27 mouse cellular contexts compared by ENCODE assay signal in genomic region chr13:60536725-60537124, GRCm38 (mm10).
A peak's percentile ranks its signal among the peaks of the same experiment; 100 is the strongest.
DNase-seq lines count a peak whose midpoint lies in the region; ATAC-seq lines count a peak whose summit lies in the region.
"Had no signal": no experiment of that assay in that cellular context is flagged by ENCODE, and none has a peak within 500 bp of the region (broad histone marks: within the 10 kb centered on the region; RNA-seq: fewer than 3 reads in every experiment).

No protein-coding gene starts in this region.

- H3K36me3 ChIP-seq in kidney, embryonic 15.5 days = no peaks in the 10 kb centered on the region
- H3K36me3 ChIP-seq: embryonic facial prominence, embryonic 13.5 days; embryonic facial prominence, embryonic 15.5 days; forebrain, embryonic 10.5 days; forebrain, embryonic 12.5 days; G1E had no signal

- peaks cover 8% of the 10 kb centered on the region for H3K4me1 ChIP-seq in kidney, embryonic 15.5 days

- H3K4me3 ChIP-seq in kidney, embryonic 15.5 days (replicated peaks) = no peak overlapping the region
- H3K4me3 ChIP-seq: embryonic facial prominence, embryonic 13.5 days; embryonic facial prominence, embryonic 15.5 days; erythroblast, embryonic 14.5 days; forebrain, embryonic 10.5 days; forebrain, embryonic 12.5 days had no signal

- no peak overlapping the region for H3K4me2 ChIP-seq in kidney, embryonic 15.5 days
- H3K4me2 ChIP-seq: embryonic facial prominence, embryonic 13.5 days; embryonic facial prominence, embryonic 15.5 days; forebrain, embryonic 12.5 days had no signal

- no peak overlapping the region for H3K27ac ChIP-seq in kidney, embryonic 15.5 days
- H3K27ac ChIP-seq: embryonic facial prominence, embryonic 13.5 days; embryonic facial prominence, embryonic 15.5 days; forebrain, embryonic 10.5 days; forebrain, embryonic 12.5 days had no signal

- H3K27me3 ChIP-seq in kidney, embryonic 15.5 days = no peaks in the 10 kb centered on the region
- H3K27me3 ChIP-seq: CH12.LX; embryonic facial prominence, embryonic 13.5 days; embryonic facial prominence, embryonic 15.5 days; forebrain, embryonic 12.5 days had no signal

- WGBS in kidney, embryonic 15.5 days = 93% methylated on average over 5 of the region's 5 CpGs

- H3K9me3 ChIP-seq in kidney, embryonic 15.5 days (replicated peaks) = no peaks in the 10 kb centered on the region
- H3K9me3 ChIP-seq: embryonic facial prominence, embryonic 13.5 days; embryonic facial prominence, embryonic 15.5 days; forebrain, embryonic 10.5 days; forebrain, embryonic 12.5 days had no signal

- DNase-seq in adrenal gland, adult 2 months = peak; percentile 23
- no peak for DNase-seq in adrenal gland, postnatal 14 days
- peak; percentile 11 for DNase-seq in layer of hippocampus, adult 9-11 months
- DNase-seq in layer of hippocampus, postnatal 10 days (ENCODE audit: low spot score in 2 of 2) = no peak
- DNase-seq in ovary, adult 18-20 months (ENCODE audit: low spot score) = peak; percentile 39
- DNase-seq in ovary, postnatal 10 days (ENCODE audit: low spot score) = no peak
- DNase-seq: adrenal gland, postnatal 25 days; B cell, adult 2 months; cerebellum, adult 11 months; cerebellum, adult 18-20 months; cerebellum, adult 8-10 months; cerebellum, adult 9-11 months; cerebellum, postnatal 14 days; cerebellum, postnatal 36 days; embryo, embryonic 11 days had no signal

- no peak overlapping the region for H3K9ac ChIP-seq in kidney, embryonic 15.5 days
- H3K9ac ChIP-seq: embryonic facial prominence, embryonic 13.5 days; embryonic facial prominence, embryonic 15.5 days; forebrain, embryonic 12.5 days had no signal

- ATAC-seq in megakaryocyte-erythroid progenitor cell, adult 5-6 weeks (replicated peaks; ENCODE audit: low FRiP score, low TSS enrichment, poor library complexity, severe bottlenecking) = peak; percentile 74
- no peak for ATAC-seq in kidney, embryonic 15.5 days (replicated peaks; ENCODE audit: low FRiP score)
- ATAC-seq: CD4-positive, CD25-positive, alpha-beta regulatory T cell, adult 4 months; forebrain, embryonic 14.5 days; forebrain, embryonic 16.5 days had no signal

Comparison
In these comparisons a context has a peak if more than half of its experiments do, and no peak if none do; other contexts are left out.
1. DNase-seq: peak in adrenal gland, adult 2 months (single experiment), layer of hippocampus, adult 9-11 months (single experiment) and ovary, adult 18-20 months (single experiment); none in adrenal gland, postnatal 14 days (single experiment), layer of hippocampus, postnatal 10 days (0 of 2) and ovary, postnatal 10 days (single experiment).